19 mouse cellular contexts compared by ENCODE assay signal in genomic region chr5:96405139-96405842, GRCm38 (mm10). TPM values are rescaled to one million over a fixed set of nuclear protein-coding genes. Genes with fewer than 3 reads are reported as not detected.
DNase-seq lines count a peak whose midpoint lies in the region; ATAC-seq and TF ChIP-seq lines count a peak whose summit lies in the region.
"Had no signal": no experiment of that assay in that cellular context is flagged by ENCODE, and none has a peak within 500 bp of the region (broad histone marks: within the 10 kb centered on the region; RNA-seq: fewer than 3 reads in every experiment).

No protein-coding gene starts in this region.

- no peak for ATAC-seq in intestine, embryonic 14.5 days (replicated peaks; ENCODE audit: low FRiP score, low TSS enrichment, low read depth)
- ATAC-seq in intestine, postnatal 0 days: no peak
- ATAC-seq in embryonic facial prominence, embryonic 14.5 days (ENCODE audit: low read depth): peak; percentile 91
- ATAC-seq in midbrain, embryonic 14.5 days (ENCODE audit: low FRiP score, low TSS enrichment): no peak
- ATAC-seq: inflammation-experienced regulatory T-cells, adult 6 months had no signal

- H3K4me2 ChIP-seq in intestine, embryonic 14.5 days (ENCODE audit: low read length): no peak overlapping the region
- H3K4me2 ChIP-seq in intestine, postnatal 0 days (replicated peaks; ENCODE audit: low read depth): no peak overlapping the region
- no peak overlapping the region for H3K4me2 ChIP-seq in embryonic facial prominence, embryonic 14.5 days (ENCODE audit: low read depth, low read length)
- H3K4me2 ChIP-seq in midbrain, embryonic 14.5 days (ENCODE audit: low read length): no peak overlapping the region
- H3K4me2 ChIP-seq: liver, embryonic 11.5 days had no signal

- no peak overlapping the region for H3K9ac ChIP-seq in intestine, embryonic 14.5 days (ENCODE audit: low read length)
- no peak overlapping the region for H3K9ac ChIP-seq in intestine, postnatal 0 days (ENCODE audit: low read depth, low read length)
- no peak overlapping the region for H3K9ac ChIP-seq in embryonic facial prominence, embryonic 14.5 days (ENCODE audit: low read depth, low read length)
- H3K9ac ChIP-seq in midbrain, embryonic 14.5 days (replicated peaks; ENCODE audit: low read length): no peak overlapping the region

- no peak overlapping the region for H3K27ac ChIP-seq in intestine, embryonic 14.5 days (ENCODE audit: low read depth)
- no peak overlapping the region for H3K27ac ChIP-seq in intestine, postnatal 0 days (ENCODE audit: low read depth, low read length)
- 0 out of 2 replicates have a peak overlapping the region, but pooled peaks have one; percentile 11 for H3K27ac ChIP-seq in embryonic facial prominence, embryonic 14.5 days (replicated peaks; ENCODE audit: low read depth, low read length)
- H3K27ac ChIP-seq in midbrain, embryonic 14.5 days (replicated peaks; ENCODE audit: low read depth, low read length): 0 out of 2 replicates have a peak overlapping the region, but pooled peaks have one; percentile 4
- H3K27ac ChIP-seq: stomach, postnatal 0 days had no signal

- no peaks in the 10 kb centered on the region for H3K9me3 ChIP-seq in intestine, embryonic 14.5 days (ENCODE audit: control insufficient read depth, low read length)
- H3K9me3 ChIP-seq in intestine, postnatal 0 days (ENCODE audit: control insufficient read depth): no peaks in the 10 kb centered on the region
- H3K9me3 ChIP-seq in embryonic facial prominence, embryonic 14.5 days (ENCODE audit: control insufficient read depth, low read length): no peaks in the 10 kb centered on the region
- no peaks in the 10 kb centered on the region for H3K9me3 ChIP-seq in midbrain, embryonic 14.5 days (ENCODE audit: control insufficient read depth, low read length)

- peak; percentile 42 for DNase-seq in intestine, embryonic 14.5 days (ENCODE audit: low spot score)
- peak; percentile 19 for DNase-seq in brain, adult 2 months (ENCODE audit: low read depth, low spot score)
- DNase-seq in embryonic facial prominence, embryonic 14.5 days (ENCODE audit: low spot score): peak; percentile 68
- DNase-seq in midbrain, embryonic 14.5 days: peak; percentile 45
- DNase-seq in kidney, adult 8-10 months: no peak
- no peak for DNase-seq in kidney, postnatal 14 days
- DNase-seq: adrenal gland, adult 8-10 months; cerebellum, postnatal 10 days; embryo, embryonic 11 days; gastrocnemius, postnatal 36 days; kidney, postnatal 4 days; lung, adult 18-20 months; lung, postnatal 14 days; retina, postnatal 1 day; thymus, postnatal 36 days had no signal

- H3K4me1 ChIP-seq in intestine, embryonic 14.5 days (replicated peaks; ENCODE audit: control insufficient read depth, insufficient read depth, low read length): peaks cover 10% of the 10 kb centered on the region
- H3K4me1 ChIP-seq in intestine, postnatal 0 days (replicated peaks; ENCODE audit: control insufficient read depth, insufficient read depth, low read length): no peaks in the 10 kb centered on the region
- H3K4me1 ChIP-seq in embryonic facial prominence, embryonic 14.5 days (ENCODE audit: control insufficient read depth, insufficient read depth, low read length): peaks cover 8% of the 10 kb centered on the region
- H3K4me1 ChIP-seq in midbrain, embryonic 14.5 days (ENCODE audit: control insufficient read depth, insufficient read depth, low read length): 0 out of 2 replicates have a peak, but pooled peaks cover 5% of the 10 kb centered on the region

- no peak overlapping the region for H3K4me3 ChIP-seq in intestine, embryonic 14.5 days (ENCODE audit: low read depth, low read length)
- no peak overlapping the region for H3K4me3 ChIP-seq in intestine, postnatal 0 days (ENCODE audit: low read depth, low read length)
- H3K4me3 ChIP-seq in embryonic facial prominence, embryonic 14.5 days (ENCODE audit: low read depth, low read length): no peak overlapping the region
- H3K4me3 ChIP-seq in midbrain, embryonic 14.5 days (replicated peaks; ENCODE audit: low read depth, low read length): no peak overlapping the region

- WGBS in intestine, embryonic 14.5 days: 59% methylated on average over 8 of the region's 8 CpGs
- 70% methylated on average over 8 of the region's 8 CpGs for WGBS in intestine, postnatal 0 days
- WGBS in embryonic facial prominence, embryonic 14.5 days: 47% methylated on average over 8 of the region's 8 CpGs
- 68% methylated on average over 8 of the region's 8 CpGs for WGBS in midbrain, embryonic 14.5 days

- no peaks in the 10 kb centered on the region for H3K27me3 ChIP-seq in intestine, embryonic 14.5 days (replicated peaks; ENCODE audit: control insufficient read depth, insufficient read depth, low read length)
- H3K27me3 ChIP-seq in intestine, postnatal 0 days (replicated peaks; ENCODE audit: control insufficient read depth, insufficient read depth, low read length): no peaks in the 10 kb centered on the region
- H3K27me3 ChIP-seq in embryonic facial prominence, embryonic 14.5 days (replicated peaks; ENCODE audit: control insufficient read depth, insufficient read depth, low read length): no peaks in the 10 kb centered on the region
- no peaks in the 10 kb centered on the region for H3K27me3 ChIP-seq in midbrain, embryonic 14.5 days (ENCODE audit: control insufficient read depth, insufficient read depth, low read length)

- no peaks in the 10 kb centered on the region for H3K36me3 ChIP-seq in intestine, embryonic 14.5 days (ENCODE audit: control insufficient read depth, insufficient read depth, low read length)
- H3K36me3 ChIP-seq in intestine, postnatal 0 days (ENCODE audit: control insufficient read depth, insufficient read depth): no peaks in the 10 kb centered on the region
- H3K36me3 ChIP-seq in embryonic facial prominence, embryonic 14.5 days (ENCODE audit: control insufficient read depth, insufficient read depth, low read length): no peaks in the 10 kb centered on the region
- H3K36me3 ChIP-seq in midbrain, embryonic 14.5 days (ENCODE audit: control insufficient read depth, insufficient read depth, low read length): no peaks in the 10 kb centered on the region

- TF ChIP-seq CTCF in intestine, postnatal 0 days (IDR thresholded peaks at IDR 0.05; ENCODE audit: low read depth): no peak

RNA-seq across cellular contexts. Expression of gene Fras1, which starts 31.5 kb away (rescaled TPM):
- 40.0 and 41.4 TPM in 2 replicates for polyA plus RNA-seq in intestine, embryonic 14.5 days (2014; fragmentation: Nextera tagmentation; extraction: Ambion mirVana)
- polyA plus RNA-seq in intestine, postnatal 0 days (2015; fragmentation: Nextera tagmentation; extraction: Ambion mirVana): 3.2 and 3.5 TPM in 2 replicates
- polyA plus RNA-seq in embryonic facial prominence, embryonic 14.5 days (2014; fragmentation: Nextera tagmentation; extraction: Ambion mirVana): 19.2 and 22.0 TPM in 2 replicates
- polyA plus RNA-seq in midbrain, embryonic 14.5 days (2014; fragmentation: Nextera tagmentation; extraction: Ambion mirVana): 6.3 and 7.8 TPM in 2 replicates

Comparison
In these comparisons a context has a peak if more than half of its experiments do, and no peak if none do; other contexts are left out.
1. DNase-seq: peak in intestine, embryonic 14.5 days (single experiment), brain, adult 2 months (single experiment), embryonic facial prominence, embryonic 14.5 days (single experiment) and midbrain, embryonic 14.5 days (single experiment); none in kidney, adult 8-10 months (0 of 2) and kidney, postnatal 14 days (single experiment).
2. H3K27ac ChIP-seq: peak in embryonic facial prominence, embryonic 14.5 days (single experiment) and midbrain, embryonic 14.5 days (single experiment); none in intestine, embryonic 14.5 days (single experiment) and intestine, postnatal 0 days (single experiment).